Mouse (Mus musculus): ENCODE measurements around the gene Spsb4. TPM values are rescaled to one million over a fixed set of nuclear protein-coding genes. Genes with fewer than 3 reads are reported as not detected.

The Spsb4 gene
- total and polyA plus RNA-seq, 2 experiments from 2014 or later: 36.2 to 67.1 TPM

DNA sequence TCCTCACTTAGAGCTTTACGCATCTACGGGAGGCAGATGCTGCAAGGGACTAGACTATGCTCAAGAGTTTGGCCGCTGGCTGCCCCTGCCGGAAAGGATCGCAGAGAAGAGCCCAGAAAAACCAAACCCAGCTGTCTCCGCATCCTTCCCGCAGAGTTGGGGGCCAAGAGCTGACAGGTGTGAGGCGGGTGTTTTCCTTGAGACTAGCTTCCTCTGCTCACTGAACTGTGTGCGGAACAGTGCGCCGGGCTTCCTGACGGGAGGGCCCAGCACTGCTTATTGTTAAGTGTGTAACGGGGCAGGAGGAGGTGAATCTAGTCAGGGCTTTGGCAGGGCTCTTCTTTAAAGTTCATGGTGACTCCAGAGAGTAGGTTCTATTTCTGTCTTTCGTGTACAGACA is 37.3 kb upstream of the Spsb4 start:
- no peak overlapping the region for H3K27ac ChIP-seq
- ATAC-seq: peak; percentile 63
- no peaks in the 10 kb centered on the region for H3K27me3 ChIP-seq (ENCODE audit: insufficient read depth, low read length)

DNA sequence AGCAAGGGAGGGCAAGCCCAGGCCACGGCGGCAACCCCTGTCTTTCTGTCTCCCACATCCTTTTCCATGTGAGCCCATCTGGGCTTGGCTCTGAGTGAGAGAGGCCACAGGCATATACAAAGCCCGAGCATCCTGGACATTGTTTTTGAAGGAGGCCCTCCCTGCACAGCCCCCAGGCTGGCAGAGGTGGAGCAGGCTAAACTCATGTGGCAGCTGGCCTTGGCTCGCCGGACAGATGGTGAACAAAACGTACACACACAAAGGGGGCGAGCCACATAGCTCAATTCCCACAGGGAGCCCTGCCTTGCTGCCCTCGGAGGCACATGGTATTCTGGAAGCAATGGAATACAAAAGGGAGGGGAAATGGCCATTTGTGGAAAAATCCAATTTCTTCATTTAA is 32.5 kb upstream of the Spsb4 start:
- Histone ChIP-seq H3K36me3 (ENCODE audit: insufficient read depth, low read length) (no peaks in the 10 kb centered on the region), H3K9ac (replicated peaks; ENCODE audit: low read length) (no peak overlapping the region), H3K9me3 (ENCODE audit: low read length) (no peaks in the 10 kb centered on the region), H3K4me1 (ENCODE audit: insufficient read depth, low read length) (peaks cover 4% of the 10 kb centered on the region; the same call in 1 of the 2 replicates), H3K27ac (no peak overlapping the region), H3K27me3 (ENCODE audit: insufficient read depth, low read length) (no peaks in the 10 kb centered on the region), H3K4me2 (ENCODE audit: low read depth, low read length) (no peak overlapping the region), H3K4me3 (ENCODE audit: low read length) (no peak overlapping the region)
- peak; percentile 70 for DNase-seq (ENCODE audit: low spot score)
- ATAC-seq: peak; percentile 77
- TF ChIP-seq CTCF (IDR thresholded peaks at IDR 0.05; ENCODE audit: low read depth): no peak
- WGBS: 23% methylated on average over 8 of the region's 8 CpGs

More for the DNA sequence above, 37.3 kb upstream of the Spsb4 start:
- peak; percentile 32 for DNase-seq (ENCODE audit: low spot score)
- no peak for TF ChIP-seq CTCF (IDR thresholded peaks at IDR 0.05; ENCODE audit: low read depth)
- no peak overlapping the region for H3K9ac ChIP-seq (replicated peaks; ENCODE audit: low read length)
- H3K4me2 ChIP-seq (ENCODE audit: low read depth, low read length): no peak overlapping the region
- 37% methylated on average over 14 of the region's 14 CpGs for WGBS
- H3K36me3 ChIP-seq (ENCODE audit: insufficient read depth, low read length): no peaks in the 10 kb centered on the region
- no peak overlapping the region for H3K4me3 ChIP-seq (ENCODE audit: low read length)
- H3K4me1 ChIP-seq (ENCODE audit: insufficient read depth, low read length): peaks cover 12% of the 10 kb centered on the region
- no peaks in the 10 kb centered on the region for H3K9me3 ChIP-seq (ENCODE audit: low read length)

DNA sequence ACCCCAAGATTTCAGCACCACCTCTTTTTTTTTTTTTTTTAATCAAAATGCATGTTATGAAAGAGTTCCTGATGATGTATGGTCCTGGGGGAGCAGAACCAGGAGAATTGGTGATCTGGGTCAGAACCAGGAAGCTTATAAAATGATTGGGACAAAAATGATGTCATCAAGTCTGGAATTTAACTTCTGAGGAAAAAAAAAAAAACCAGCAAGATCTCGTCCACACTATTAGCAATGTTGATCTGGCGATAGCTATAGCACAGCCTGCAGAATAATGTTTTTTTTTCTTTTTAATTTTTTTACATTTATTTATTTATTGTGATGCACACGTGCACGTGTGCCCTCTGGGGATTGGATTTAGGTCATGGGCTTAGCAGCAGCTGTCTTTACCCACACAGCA is 27.6 kb upstream of the Spsb4 start:
- no peaks in the 10 kb centered on the region for H3K36me3 ChIP-seq (ENCODE audit: insufficient read depth, low read length)
- WGBS: 86% methylated on average over 4 of the region's 4 CpGs
- 0 out of 2 replicates have a peak, but pooled peaks cover 3% of the 10 kb centered on the region for H3K4me1 ChIP-seq (ENCODE audit: insufficient read depth, low read length)
- H3K9me3 ChIP-seq (ENCODE audit: low read length): no peaks in the 10 kb centered on the region
- H3K9ac ChIP-seq (replicated peaks; ENCODE audit: low read length): no peak overlapping the region
- DNase-seq (ENCODE audit: low spot score): no peak
- no peaks in the 10 kb centered on the region for H3K27me3 ChIP-seq (ENCODE audit: insufficient read depth, low read length)
- TF ChIP-seq CTCF (IDR thresholded peaks at IDR 0.05; ENCODE audit: low read depth): no peak
- H3K4me2 ChIP-seq (ENCODE audit: low read depth, low read length): no peak overlapping the region
- no peak for ATAC-seq
- H3K27ac ChIP-seq: no peak overlapping the region
- H3K4me3 ChIP-seq (ENCODE audit: low read length): no peak overlapping the region

DNA sequence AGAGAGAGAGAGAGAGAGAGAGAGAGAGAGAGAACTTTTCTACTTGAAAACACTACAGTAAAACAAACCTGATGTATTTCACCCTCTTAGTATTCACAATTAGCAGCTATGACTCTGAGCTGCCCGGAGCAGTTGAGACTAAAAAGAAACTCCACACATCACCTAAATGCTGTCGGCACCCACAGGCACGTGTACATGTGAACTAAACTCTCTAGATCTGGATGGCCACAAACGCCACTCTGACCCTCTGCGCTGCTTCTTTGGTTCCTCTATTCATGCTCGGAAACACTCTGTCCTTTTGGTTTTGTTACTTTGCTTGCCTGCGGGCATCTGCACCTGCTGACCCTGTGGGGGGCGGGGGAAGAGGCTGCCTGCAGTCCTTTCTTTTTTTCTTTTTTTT is 23.0 kb upstream of the Spsb4 start:
- no peaks in the 10 kb centered on the region for H3K9me3 ChIP-seq (ENCODE audit: low read length)
- TF ChIP-seq CTCF (IDR thresholded peaks at IDR 0.05; ENCODE audit: low read depth): no peak
- no peak overlapping the region for H3K9ac ChIP-seq (replicated peaks; ENCODE audit: low read length)
- ATAC-seq: no peak
- no peak overlapping the region for H3K27ac ChIP-seq
- no peaks in the 10 kb centered on the region for H3K36me3 ChIP-seq (ENCODE audit: insufficient read depth, low read length)
- no peaks in the 10 kb centered on the region for H3K4me1 ChIP-seq (ENCODE audit: insufficient read depth, low read length)
- WGBS: 63% methylated on average over 8 of the region's 8 CpGs
- H3K4me2 ChIP-seq (ENCODE audit: low read depth, low read length): no peak overlapping the region
- H3K27me3 ChIP-seq (ENCODE audit: insufficient read depth, low read length): no peaks in the 10 kb centered on the region
- DNase-seq (ENCODE audit: low spot score): no peak
- no peak overlapping the region for H3K4me3 ChIP-seq (ENCODE audit: low read length)

DNA sequence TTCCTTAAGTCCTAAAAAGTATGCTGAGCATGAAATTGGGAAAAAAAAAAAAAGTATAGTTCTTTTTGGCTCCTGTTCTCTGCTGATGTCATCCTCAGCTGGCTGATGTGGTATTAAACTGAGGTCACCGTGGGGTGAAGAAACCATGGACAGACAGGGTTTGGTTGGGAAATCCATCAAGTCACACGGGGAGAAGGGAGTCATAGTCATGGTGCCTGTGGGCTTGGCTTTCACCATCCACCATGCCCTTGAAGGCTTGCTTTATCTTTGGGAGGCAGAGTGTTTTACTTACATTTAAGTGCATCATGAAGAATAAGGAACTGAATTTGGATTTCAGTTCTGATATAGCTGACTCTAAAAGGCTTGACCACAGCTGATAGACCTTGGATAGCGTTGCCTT is 19.4 kb upstream of the Spsb4 start:
- no peak overlapping the region for H3K4me2 ChIP-seq (ENCODE audit: low read depth, low read length)
- H3K9ac ChIP-seq (replicated peaks; ENCODE audit: low read length): no peak overlapping the region
- H3K27me3 ChIP-seq (ENCODE audit: insufficient read depth, low read length): no peaks in the 10 kb centered on the region
- H3K4me3 ChIP-seq (ENCODE audit: low read length): no peak overlapping the region
- no peaks in the 10 kb centered on the region for H3K9me3 ChIP-seq (ENCODE audit: low read length)
- WGBS: 87% methylated on average over 3 of the region's 3 CpGs
- no peaks in the 10 kb centered on the region for H3K36me3 ChIP-seq (ENCODE audit: insufficient read depth, low read length)
- H3K4me1 ChIP-seq (ENCODE audit: insufficient read depth, low read length): no peaks in the 10 kb centered on the region
- no peak overlapping the region for H3K27ac ChIP-seq
- TF ChIP-seq CTCF (IDR thresholded peaks at IDR 0.05; ENCODE audit: low read depth): no peak
- no peak for DNase-seq (ENCODE audit: low spot score)
- no peak for ATAC-seq

DNA sequence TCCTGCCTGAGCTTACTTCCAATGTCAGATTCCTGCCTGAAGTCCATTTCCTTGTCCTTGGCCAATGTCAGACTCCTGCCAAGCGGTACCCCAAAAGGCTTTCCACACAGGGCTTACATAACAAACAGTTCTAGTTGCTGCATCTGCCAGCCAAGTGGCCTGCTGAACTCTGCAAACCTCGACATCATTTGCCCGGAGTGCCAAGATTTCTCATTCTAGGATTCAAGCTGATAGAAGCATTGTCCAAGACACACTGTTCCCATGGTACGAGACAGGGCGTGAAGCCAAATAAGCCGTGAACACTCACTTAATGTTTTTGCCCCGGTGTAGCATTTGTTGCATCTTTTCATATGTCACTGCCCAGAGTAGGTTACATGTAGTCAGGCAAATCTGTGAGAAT is 18.0 kb upstream of the Spsb4 start:
- TF ChIP-seq CTCF (IDR thresholded peaks at IDR 0.05; ENCODE audit: low read depth): no peak
- no peaks in the 10 kb centered on the region for H3K9me3 ChIP-seq (ENCODE audit: low read length)
- no peak overlapping the region for H3K9ac ChIP-seq (replicated peaks; ENCODE audit: low read length)
- H3K4me2 ChIP-seq (ENCODE audit: low read depth, low read length): no peak overlapping the region
- peak; percentile 51 for DNase-seq (ENCODE audit: low spot score)
- ATAC-seq: no peak
- no peaks in the 10 kb centered on the region for H3K36me3 ChIP-seq (ENCODE audit: insufficient read depth, low read length)
- H3K4me1 ChIP-seq (ENCODE audit: insufficient read depth, low read length): no peaks in the 10 kb centered on the region
- H3K27me3 ChIP-seq (ENCODE audit: insufficient read depth, low read length): no peaks in the 10 kb centered on the region
- 40% methylated on average over 7 of the region's 7 CpGs for WGBS
- no peak overlapping the region for H3K27ac ChIP-seq
- H3K4me3 ChIP-seq (ENCODE audit: low read length): no peak overlapping the region

DNA sequence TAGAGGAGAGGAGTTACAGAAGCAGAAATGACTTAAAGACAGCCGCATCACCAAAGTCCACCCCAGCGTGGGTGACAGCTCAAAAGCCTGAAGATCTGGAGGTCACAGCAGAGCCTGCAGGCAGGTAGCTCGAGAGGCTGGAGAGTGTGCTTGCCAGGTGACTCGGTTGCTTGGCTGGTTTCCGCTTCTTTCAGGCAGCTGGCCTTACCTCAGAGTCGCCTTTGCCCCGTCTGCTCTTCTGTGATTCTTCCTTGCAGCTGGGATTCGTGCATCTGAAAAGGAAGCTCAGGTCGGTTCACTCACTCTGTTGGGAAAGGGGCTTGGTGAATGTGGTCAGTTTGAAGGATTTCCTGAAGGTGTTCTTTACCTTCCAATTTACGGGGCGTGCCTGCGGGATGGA is 8.7 kb upstream of the Spsb4 start:
- no peak overlapping the region for H3K27ac ChIP-seq
- DNase-seq (ENCODE audit: low spot score): no peak
- H3K36me3 ChIP-seq (ENCODE audit: insufficient read depth, low read length): no peaks in the 10 kb centered on the region
- H3K9me3 ChIP-seq (ENCODE audit: low read length): no peaks in the 10 kb centered on the region
- no peak for TF ChIP-seq CTCF (IDR thresholded peaks at IDR 0.05; ENCODE audit: low read depth)
- no peak overlapping the region for H3K4me2 ChIP-seq (ENCODE audit: low read depth, low read length)
- no peaks in the 10 kb centered on the region for H3K4me1 ChIP-seq (ENCODE audit: insufficient read depth, low read length)
- H3K9ac ChIP-seq (replicated peaks; ENCODE audit: low read length): no peak overlapping the region
- 83% methylated on average over 12 of the region's 12 CpGs for WGBS
- H3K27me3 ChIP-seq (ENCODE audit: insufficient read depth, low read length): no peaks in the 10 kb centered on the region
- no peak for ATAC-seq
- no peak overlapping the region for H3K4me3 ChIP-seq (ENCODE audit: low read length)

Data from hindbrain, postnatal 0 days (tissue).